Mouse (Mus musculus) MEL (cell line): ENCODE measurements around the gene Ankrd34a. TPM values are rescaled to one million over a fixed set of nuclear protein-coding genes. Genes with fewer than 3 reads are reported as not detected.
A peak's percentile ranks its signal among the peaks of the same experiment; 100 is the strongest.

Experiments used
- DNase-seq: peaks from one replicate; pipeline ENCODE4 v3.0.0; 2011; ENCODE audit warnings: low read depth, low spot score
- H3K27ac ChIP-seq: 2 replicates; pipeline ENCODE4 v1.5.1; 2012; ENCODE audit warnings: low read depth, mild to moderate bottlenecking, control low read depth, low read length, moderate library complexity; ENCODE audit not compliant: control insufficient read depth
- H3K27me3 ChIP-seq, 2 experiments: fragments of 150-350 bp in 1 of 2; sonication (generic) in 1 of 2; 2 replicates each; pipeline ENCODE4 v1.6.1; 2012; ENCODE audit warnings: low read length in 2 of 2, mild to moderate bottlenecking in 2 of 2, improper control_type of control experiment in 1 of 2, moderate library complexity in 1 of 2; ENCODE audit not compliant: insufficient read depth in 2 of 2, control insufficient read depth in 1 of 2
- H3K36me3 ChIP-seq, 2 experiments: 2 replicates each; pipeline ENCODE4 v1.6.1; 2012 to 2014; ENCODE audit warnings: low read length in 2 of 2, improper control_type of control experiment in 1 of 2, inconsistent platforms in 1 of 2, mild to moderate bottlenecking in 1 of 2; ENCODE audit not compliant: insufficient read depth in 2 of 2, control insufficient read depth in 1 of 2
- H3K4me1 ChIP-seq, 2 experiments: fragments of 150-350 bp in 1 of 2; sonication (generic) in 1 of 2; 2 replicates each; pipeline ENCODE4 v1.6.1; 2012; ENCODE audit warnings: low read length in 2 of 2, improper control_type of control experiment in 1 of 2, mild to moderate bottlenecking in 1 of 2; ENCODE audit not compliant: insufficient read depth in 2 of 2, control insufficient read depth in 1 of 2
- H3K4me3 ChIP-seq, 2 experiments: fragments of 150-350 bp in 1 of 2; sonication (generic) in 1 of 2; 2 replicates each; pipeline ENCODE4 v1.5.1; 2012; ENCODE audit warnings: low read depth in 2 of 2, low read length in 2 of 2, mild to moderate bottlenecking in 2 of 2, moderate library complexity in 2 of 2, control low read depth in 1 of 2, improper control_type of control experiment in 1 of 2; ENCODE audit not compliant: control insufficient read depth in 1 of 2, insufficient read depth in 1 of 2
- H3K79me2 ChIP-seq: 2 replicates; pipeline ENCODE4 v1.6.1; 2012; ENCODE audit warnings: mild to moderate bottlenecking, low read length, moderate library complexity; ENCODE audit not compliant: control insufficient read depth, poor library complexity, insufficient read depth
- H3K9ac ChIP-seq: 2 replicates; pipeline ENCODE4 v1.6.1; 2012; ENCODE audit warnings: low read depth, mild to moderate bottlenecking, control low read depth, low read length, moderate library complexity; ENCODE audit not compliant: control insufficient read depth, poor library complexity, severe bottlenecking
- H3K9me3 ChIP-seq: fragments of 150-350 bp; sonication (generic); replicated peaks from 2 replicates; pipeline ENCODE4 v1.6.1; 2012; ENCODE audit warnings: mild to moderate bottlenecking, low read length, improper control_type of control experiment, moderate library complexity; ENCODE audit not compliant: insufficient read depth
- BHLHE40 ChIP-seq: IDR thresholded peaks from 2 replicates; pipeline ENCODE4 v1.6.1; 2012; ENCODE audit warnings: low read depth, mild to moderate bottlenecking, inconsistent platforms, low read length, improper control_type of control experiment, borderline replicate concordance
- CHD2 ChIP-seq: IDR thresholded peaks from 2 replicates; pipeline ENCODE4 v1.6.1; 2011; ENCODE audit warnings: low read length, improper control_type of control experiment
- EP300 ChIP-seq, 2 experiments: IDR thresholded peaks; 2 replicates each; pipeline ENCODE4 v1.6.1; 2011; ENCODE audit warnings: improper control_type of control experiment in 2 of 2, low read length in 2 of 2, low read depth in 1 of 2, mild to moderate bottlenecking in 1 of 2
- GATA1 ChIP-seq: IDR thresholded peaks from 2 replicates; pipeline ENCODE4 v1.6.1; 2011; ENCODE audit warnings: low read depth, low read length, improper control_type of control experiment
- HCFC1 ChIP-seq: IDR thresholded peaks from 2 replicates; pipeline ENCODE4 v1.6.1; 2012; ENCODE audit warnings: low read depth, mild to moderate bottlenecking, inconsistent platforms, low read length, improper control_type of control experiment, moderate library complexity
- JUND ChIP-seq: IDR thresholded peaks from 2 replicates; pipeline ENCODE4 v1.6.1; 2011; ENCODE audit warnings: low read depth, mild to moderate bottlenecking, improper control_type of control experiment, low read length
- MXI1 ChIP-seq: IDR thresholded peaks from 2 replicates; pipeline ENCODE4 v1.6.1; 2011; ENCODE audit warnings: mild to moderate bottlenecking, low read depth, low read length, improper control_type of control experiment
- MYB ChIP-seq: IDR thresholded peaks from 2 replicates; pipeline ENCODE4 v1.6.1; 2011; ENCODE audit warnings: mild to moderate bottlenecking, low read depth, low read length, improper control_type of control experiment
- POLR2AphosphoS2 ChIP-seq: IDR thresholded peaks from 2 replicates; pipeline ENCODE4 v1.6.1; 2011; ENCODE audit warnings: low read length, improper control_type of control experiment
- POLR2AphosphoS5 ChIP-seq: IDR thresholded peaks from 2 replicates; pipeline ENCODE4 v1.6.1; 2012; ENCODE audit warnings: low read depth, borderline replicate concordance, mild to moderate bottlenecking, inconsistent platforms, low read length, moderate library complexity, mixed read lengths
- RCOR1 ChIP-seq: IDR thresholded peaks from 2 replicates; pipeline ENCODE4 v1.6.1; 2012; ENCODE audit warnings: low read depth, mild to moderate bottlenecking, inconsistent platforms, low read length, improper control_type of control experiment
- SMC3 ChIP-seq: IDR thresholded peaks from 2 replicates; pipeline ENCODE4 v1.6.1; 2011; ENCODE audit warnings: low read depth, low read length, improper control_type of control experiment
- TAL1 ChIP-seq: IDR thresholded peaks from 2 replicates; pipeline ENCODE4 v1.6.1; 2012; ENCODE audit warnings: mild to moderate bottlenecking, inconsistent platforms, low read length, moderate library complexity, mixed read lengths
- USF1 ChIP-seq: IDR thresholded peaks from 2 replicates; pipeline ENCODE4 v1.6.1; 2014; ENCODE audit warnings: low read depth, mild to moderate bottlenecking, inconsistent platforms, low read length, improper control_type of control experiment, moderate library complexity
- USF2 ChIP-seq, 2 experiments: IDR thresholded peaks; 2 replicates each; pipeline ENCODE4 v1.6.1; 2011 to 2012; ENCODE audit warnings: improper control_type of control experiment in 2 of 2, low read length in 2 of 2, borderline replicate concordance in 1 of 2, inconsistent platforms in 1 of 2, low read depth in 1 of 2, mild to moderate bottlenecking in 1 of 2; ENCODE audit not compliant: insufficient read depth in 1 of 2
- polyA plus RNA-seq, 2 experiments: library from polyadenylated mRNA; stranded (reverse) in 1 of 2; unstranded in 1 of 2; fragments of >175 nt in 1 of 2; fragments of >200 nt in 1 of 2; gene quantifications; 2 replicates each; pipeline versions ENCODE4 v1.2.1 to v1.2.4; 2012; ENCODE audit warnings: low replicate concordance in 2 of 2, low read depth in 1 of 2; ENCODE audit not compliant: insufficient read length in 2 of 2, insufficient read depth in 1 of 2, missing spikeins in 1 of 2
- total RNA-seq: library from RNA; depleted of rRNA; stranded (reverse); fragments of 300-350 nt; gene quantifications from 2 replicates; pipeline ENCODE4 v1.2.3, GENCODE M21; 2012

The Ankrd34a gene
- total and polyA plus RNA-seq, 3 experiments: 0.15 to 0.78 TPM; not detected in 1

- H3K79me2 ChIP-seq: peaks cover 3% of the 10 kb centered on the region; the same call in 1 of the 2 replicates
- H3K27me3 ChIP-seq: no peaks in the 10 kb centered on the region
- peaks cover 0 to 33% of the 10 kb centered on the region in 2 experiments; a peak in 2 of 4 replicates for H3K36me3 ChIP-seq
- H3K9ac ChIP-seq: peak overlapping the region; percentile 57
- peaks cover 11 to 39% of the 10 kb centered on the region in 2 experiments for H3K4me1 ChIP-seq
- no peaks in the 10 kb centered on the region for H3K9me3 ChIP-seq
- H3K27ac ChIP-seq: peak overlapping the region; percentile 70
- TF ChIP-seq MXI1 (no peak), JUND (no peak), HCFC1 (no peak), USF1 (no peak), BHLHE40 (no peak)
- no peak overlapping the region for H3K4me3 ChIP-seq
- peak; percentile 42 for DNase-seq
Measured at GRCm38 (mm10) chr3:96577566-96577965, 18.9 kb upstream of the Ankrd34a start.

DNA sequence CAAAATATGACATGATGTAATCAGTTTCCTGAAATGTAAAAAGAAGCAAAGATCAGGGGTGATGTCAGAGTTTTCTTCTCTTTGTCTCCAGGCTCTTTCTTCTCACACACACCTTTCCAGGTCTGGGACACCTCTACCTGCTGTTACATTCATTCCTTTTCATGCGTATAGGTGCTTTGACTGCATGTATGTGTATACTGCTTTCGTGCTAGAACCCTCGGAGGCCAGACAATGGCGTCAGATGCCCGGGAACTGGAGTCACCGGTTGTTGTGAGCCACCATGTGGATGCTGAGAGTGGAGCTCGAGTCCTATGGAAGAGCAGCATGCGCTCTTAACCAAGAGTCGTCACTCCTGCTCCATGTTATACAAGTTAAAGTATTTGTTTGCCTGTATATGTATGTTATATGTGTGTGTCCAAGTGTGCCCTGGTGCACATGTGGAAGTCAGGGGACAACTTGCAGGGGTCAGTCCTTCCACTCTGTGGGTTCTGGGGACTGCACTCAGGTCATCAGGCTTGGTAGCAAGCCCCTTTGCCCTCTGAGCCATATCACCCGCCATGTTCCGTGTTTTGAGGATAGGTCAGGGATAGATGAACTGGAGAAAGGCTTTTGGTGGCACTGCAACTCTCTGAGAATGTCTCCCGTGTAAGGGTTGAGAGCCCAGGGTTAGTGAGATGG lies 17.7 kb upstream of the Ankrd34a start:
- Histone ChIP-seq H3K27me3 (no peaks in the 10 kb centered on the region), H3K79me2 (peaks cover 3% of the 10 kb centered on the region; the same call in 1 of the 2 replicates), H3K9ac (peak overlapping the region; percentile 65), H3K27ac (peak overlapping the region; percentile 76; the same call in 1 of the 2 replicates), H3K36me3 (peaks cover 0 to 34% of the 10 kb centered on the region in 2 experiments; a peak in 2 of 4 replicates), H3K9me3 (no peaks in the 10 kb centered on the region), H3K4me1 (peaks cover 12 to 42% of the 10 kb centered on the region in 2 experiments), H3K4me3 (no peak overlapping the region; a peak in 1 of 4 replicates)
- TF ChIP-seq EP300 (IDR thresholded peaks at IDR 0.05; ENCODE audit: low read depth in 1 of 2, low read length in 2 of 2): no peak
- TF ChIP-seq POLR2AphosphoS5: no peak
- no peak for TF ChIP-seq POLR2AphosphoS2
- TF ChIP-seq HCFC1: no peak
- TF ChIP-seq TAL1: no peak
- TF ChIP-seq SMC3: no peak
- no peak for TF ChIP-seq CHD2
- no peak for TF ChIP-seq MYB
- no peak for TF ChIP-seq GATA1
- TF ChIP-seq RCOR1: no peak
- no peak for TF ChIP-seq USF2 (IDR thresholded peaks at IDR 0.05; ENCODE audit: borderline replicate concordance in 1 of 2, insufficient read depth in 1 of 2, low read depth in 1 of 2, low read length in 2 of 2)
- no peak for TF ChIP-seq USF1
- DNase-seq: no peak
